In the genomic region with DNA sequence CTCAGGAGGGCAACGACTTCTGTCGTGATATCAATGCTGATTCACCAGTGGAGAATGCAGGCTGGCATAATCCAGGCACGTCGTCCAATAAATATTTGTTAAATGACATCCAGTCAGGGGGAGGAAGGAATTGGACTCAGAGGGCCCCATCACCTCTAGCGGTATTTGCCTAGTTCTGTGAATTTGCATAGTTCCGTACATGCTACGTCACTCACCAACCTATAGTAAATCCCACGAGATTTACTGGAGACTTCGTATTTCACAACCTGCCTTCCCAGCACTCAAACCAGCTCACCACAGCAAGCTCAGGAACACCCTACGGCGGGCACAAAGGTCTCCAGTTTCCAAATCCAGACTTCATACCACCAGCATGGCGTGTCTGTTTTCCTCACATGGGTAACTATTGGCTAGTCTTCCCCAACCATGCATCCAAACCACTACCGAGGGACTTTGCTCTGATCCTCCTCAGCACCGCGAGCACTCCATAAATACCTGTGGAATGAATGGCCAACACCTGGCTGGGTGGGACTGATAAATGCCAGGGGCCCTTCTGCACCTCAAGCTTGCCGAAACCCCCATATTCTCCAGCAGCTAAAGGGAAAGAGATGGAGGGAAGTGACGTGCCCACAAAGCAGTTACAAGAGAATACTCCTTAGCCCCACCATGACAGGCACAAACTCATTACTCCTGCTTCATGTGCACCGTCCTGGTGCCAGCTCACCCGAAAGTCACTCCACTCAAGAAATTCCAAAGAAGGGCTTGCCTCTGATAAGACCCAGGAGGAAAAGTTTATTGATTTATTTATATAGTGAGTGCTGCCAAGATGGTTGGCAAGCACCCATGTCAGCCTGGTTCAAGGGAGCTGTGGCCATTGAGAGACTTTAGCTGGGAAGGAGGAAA, we compare ENCODE assay signal across 16 mouse cellular contexts. TPM values are rescaled to one million over a fixed set of nuclear protein-coding genes. Genes with fewer than 3 reads are reported as not detected.
DNase-seq lines count a peak whose midpoint lies in the region; ATAC-seq lines count a peak whose summit lies in the region.
"Had no signal": no experiment of that assay in that cellular context is flagged by ENCODE, and none has a peak within 500 bp of the region (broad histone marks: within the 10 kb centered on the region; RNA-seq: fewer than 3 reads in every experiment).

No protein-coding gene starts in this region.

- H3K9me3 ChIP-seq in stomach, embryonic 14.5 days (ENCODE audit: control insufficient read depth, low read depth, low read length) = no peaks in the 10 kb centered on the region
- H3K9me3 ChIP-seq: embryonic facial prominence, embryonic 12.5 days; liver, embryonic 13.5 days had no signal

- H3K9ac ChIP-seq in stomach, embryonic 14.5 days (replicated peaks; ENCODE audit: low read depth, low read length) = no peak overlapping the region
- H3K9ac ChIP-seq: embryonic facial prominence, embryonic 12.5 days; liver, embryonic 13.5 days had no signal

- H3K36me3 ChIP-seq in stomach, embryonic 14.5 days (ENCODE audit: control insufficient read depth, insufficient read depth, low read length) = no peaks in the 10 kb centered on the region
- H3K36me3 ChIP-seq: embryonic facial prominence, embryonic 12.5 days; G1E; liver, embryonic 13.5 days had no signal

- H3K27me3 ChIP-seq in stomach, embryonic 14.5 days (ENCODE audit: control insufficient read depth, insufficient read depth, low read length) = no peaks in the 10 kb centered on the region
- H3K27me3 ChIP-seq: embryonic facial prominence, embryonic 12.5 days; liver, embryonic 13.5 days had no signal

- ATAC-seq in stomach, embryonic 14.5 days (ENCODE audit: insufficient number of reproducible peaks, insufficient read depth, low FRiP score, low read depth) = peak; percentile 29; the same call in 1 of the 2 replicates
- ATAC-seq: forebrain, embryonic 14.5 days had no signal

- 73% methylated on average over 19 of the region's 19 CpGs for WGBS in stomach, embryonic 14.5 days

- H3K4me2 ChIP-seq in stomach, embryonic 14.5 days (replicated peaks; ENCODE audit: low read depth, low read length) = no peak overlapping the region
- H3K4me2 ChIP-seq: embryonic facial prominence, embryonic 12.5 days; liver, embryonic 13.5 days had no signal

- no peak overlapping the region for H3K4me3 ChIP-seq in stomach, embryonic 14.5 days (ENCODE audit: low read depth, low read length)
- H3K4me3 ChIP-seq: embryonic facial prominence, embryonic 12.5 days; left cerebral cortex, adult 2 months; liver, embryonic 13.5 days had no signal

- peaks cover 11% of the 10 kb centered on the region; the same call in 1 of the 2 replicates for H3K4me1 ChIP-seq in stomach, embryonic 14.5 days (ENCODE audit: control insufficient read depth, insufficient read depth, low read length)
- H3K4me1 ChIP-seq: liver, embryonic 13.5 days had no signal

- no peak overlapping the region for H3K27ac ChIP-seq in stomach, embryonic 14.5 days (ENCODE audit: low read length)
- H3K27ac ChIP-seq: embryonic facial prominence, embryonic 12.5 days; left cerebral cortex, adult 2 months; liver, embryonic 13.5 days had no signal

- DNase-seq in kidney, postnatal 36 days = peak; percentile 44 to 65
- DNase-seq in kidney, postnatal 10 days = no peak
- peak; percentile 48 for DNase-seq in R1 (ENCODE audit: low read depth, low spot score)
- peak; percentile 84 to 87 for DNase-seq in lung, adult 18-20 months
- DNase-seq in left cerebral cortex, adult 8-10 months (ENCODE audit: low spot score in 2 of 2) = no peak
- DNase-seq in layer of hippocampus, postnatal 36 days = no peak
- DNase-seq: cerebellum, adult 8-10 months; heart, postnatal 10 days; liver, embryonic 13.5 days; spleen, adult 18-20 months; thymus, postnatal 14 days had no signal

RNA-seq across cellular contexts. Expression of gene Wwc1, which starts 9.3 kb away (rescaled TPM):
- polyA plus RNA-seq in stomach, embryonic 14.5 days (2014; fragmentation: Nextera tagmentation; extraction: Ambion mirVana) = 6.8 and 7.0 TPM in 2 replicates
- 100 to 1,000 TPM in 3 of 4 experiments, 10 to 100 TPM in 1; 95.1 to 109 (median 101) TPM for total RNA-seq in left cerebral cortex, adult 8-10 months (2022)
- 100 to 1,000 TPM; 103 to 104 TPM for total RNA-seq in layer of hippocampus, postnatal 36 days (2021)

Comparison
In these comparisons a context has a peak if more than half of its experiments do, and no peak if none do; other contexts are left out.
1. DNase-seq: peak in kidney, postnatal 36 days (2 of 2), R1 (single experiment) and lung, adult 18-20 months (2 of 2); none in kidney, postnatal 10 days (single experiment), left cerebral cortex, adult 8-10 months (0 of 2) and layer of hippocampus, postnatal 36 days (0 of 2).